Mouse (Mus musculus) midbrain, embryonic 12.5 days (tissue): ENCODE measurements around the gene Upp1. TPM values are rescaled to one million over a fixed set of nuclear protein-coding genes. Genes with fewer than 3 reads are reported as not detected.

Experiments used
- ATAC-seq: fragments of 200-750 bp; cut with Nextera tagmentation; 2 replicates; pipeline ENCODE4 v1.8.0; 2017; ENCODE audit warnings: low read depth, moderate TSS enrichment, moderate library complexity; ENCODE audit not compliant: low FRiP score
- H3K27ac ChIP-seq: fragments of 300-500 bp; sonication (generic); replicated peaks from 2 replicates; pipeline ENCODE4 v1.5.1; 2016; ENCODE audit warnings: mild to moderate bottlenecking
- H3K27me3 ChIP-seq: fragments of 300-500 bp; sonication (generic); 2 replicates; pipeline ENCODE4 v1.6.1; 2016; ENCODE audit warnings: mild to moderate bottlenecking
- H3K36me3 ChIP-seq: fragments of 300-500 bp; sonication (generic); 2 replicates; pipeline ENCODE4 v1.6.1; 2016
- H3K4me1 ChIP-seq: fragments of 300-500 bp; sonication (generic); 2 replicates; pipeline ENCODE4 v1.6.1; 2016
- H3K4me2 ChIP-seq: fragments of 300-500 bp; sonication (generic); replicated peaks from 2 replicates; pipeline ENCODE4 v1.6.1; 2016; ENCODE audit warnings: mild to moderate bottlenecking, moderate library complexity
- H3K4me3 ChIP-seq: fragments of 300-500 bp; sonication (generic); 2 replicates; pipeline ENCODE4 v1.5.1; 2016; ENCODE audit warnings: mild to moderate bottlenecking
- H3K9ac ChIP-seq: fragments of 300-500 bp; sonication (generic); replicated peaks from 2 replicates; pipeline ENCODE4 v1.6.1; 2016; ENCODE audit warnings: mild to moderate bottlenecking, moderate library complexity
- H3K9me3 ChIP-seq: fragments of 300-500 bp; sonication (generic); 2 replicates; pipeline ENCODE4 v1.6.1; 2016; ENCODE audit warnings: mild to moderate bottlenecking
- WGBS: fragments of 180-500 bp; shearing (Covaris S2); methylation state at CpG from one replicate; pipeline ENCODE4 v1.1.7; 2016; 5-methylcytosine and 5-hydroxymethylcytosine counted together
- polyA plus RNA-seq: library from polyadenylated mRNA; unstranded; fragments of >200 nt; fragmentation: Nextera tagmentation; extraction: Ambion mirVana; gene quantifications from 2 replicates; pipeline ENCODE4 v1.2.1, GENCODE M21; 2016

Gene Upp1
- 4.1 and 4.4 TPM in 2 replicates for polyA plus RNA-seq

GRCm38 (mm10) chr11:9118050-9118420 lies at the start of gene Upp1:
TSS of gene Upp1 (plus strand) at chr11:9118103.
- no peak for ATAC-seq
- H3K36me3 ChIP-seq, result no peaks in the 10 kb centered on the region
- H3K27ac ChIP-seq, result no peak within 1 kb of the TSS
- H3K9ac ChIP-seq, result peak within 1 kb of the TSS; percentile 50; the same call in 1 of the 2 replicates
- no peaks in the 10 kb centered on the region for H3K9me3 ChIP-seq
- WGBS, result 2% methylated on average over 7 of the region's 7 CpGs
- H3K4me1 ChIP-seq, result peaks cover 32% of the 10 kb centered on the region
- H3K4me3 ChIP-seq, result peak within 1 kb of the TSS; percentile 47
- peak within 1 kb of the TSS; percentile 98 for H3K4me2 ChIP-seq
- H3K27me3 ChIP-seq, result peaks cover 56% of the 10 kb centered on the region

GRCm38 (mm10) chr11:9076444-9076843 lies 41.5 kb upstream of the Upp1 start:
- H3K9me3 ChIP-seq, result no peaks in the 10 kb centered on the region
- H3K36me3 ChIP-seq, result no peaks in the 10 kb centered on the region
- H3K4me3 ChIP-seq, result no peak overlapping the region
- ATAC-seq, result no peak
- H3K4me1 ChIP-seq, result no peaks in the 10 kb centered on the region
- H3K4me2 ChIP-seq, result no peak overlapping the region
- 86% methylated on average over 3 of the region's 3 CpGs for WGBS
- no peaks in the 10 kb centered on the region for H3K27me3 ChIP-seq
- no peak overlapping the region for H3K27ac ChIP-seq
- no peak overlapping the region for H3K9ac ChIP-seq

- Histone ChIP-seq H3K9me3 (no peaks in the 10 kb centered on the region), H3K36me3 (no peaks in the 10 kb centered on the region), H3K27me3 (peaks cover 34% of the 10 kb centered on the region), H3K27ac (no peak overlapping the region), H3K4me2 (no peak overlapping the region), H3K4me3 (no peak overlapping the region), H3K9ac (no peak overlapping the region), H3K4me1 (peaks cover 16% of the 10 kb centered on the region)
- no peak for ATAC-seq
- 89% methylated on average over 2 of the region's 2 CpGs for WGBS
Observed at GRCm38 (mm10) chr11:9113189-9113588, 4.7 kb upstream of the Upp1 start.

GRCm38 (mm10) chr11:9115367-9116120 lies 2.4 kb upstream of the Upp1 start:
- WGBS, result 11% methylated on average over 9 of the region's 9 CpGs
- no peak overlapping the region for H3K9ac ChIP-seq
- no peaks in the 10 kb centered on the region for H3K9me3 ChIP-seq
- no peak overlapping the region for H3K27ac ChIP-seq
- no peak overlapping the region for H3K4me2 ChIP-seq
- H3K36me3 ChIP-seq, result no peaks in the 10 kb centered on the region
- peaks cover 32% of the 10 kb centered on the region for H3K4me1 ChIP-seq
- peaks cover 48% of the 10 kb centered on the region for H3K27me3 ChIP-seq
- no peak overlapping the region for H3K4me3 ChIP-seq
- ATAC-seq, result no peak

GRCm38 (mm10) chr11:9116121-9116520 lies 1.8 kb upstream of the Upp1 start:
- ATAC-seq, result no peak
- H3K4me2 ChIP-seq, result peak overlapping the region; percentile 28; the same call in 1 of the 2 replicates
- H3K27me3 ChIP-seq, result peaks cover 53% of the 10 kb centered on the region
- H3K4me3 ChIP-seq, result no peak overlapping the region
- peaks cover 32% of the 10 kb centered on the region for H3K4me1 ChIP-seq
- no peak overlapping the region for H3K27ac ChIP-seq
- no peak overlapping the region for H3K9ac ChIP-seq
- H3K9me3 ChIP-seq, result no peaks in the 10 kb centered on the region
- H3K36me3 ChIP-seq, result no peaks in the 10 kb centered on the region
- under 1% methylated on average over 10 of the region's 10 CpGs for WGBS

- H3K27ac ChIP-seq, result no peak overlapping the region
- no peak for ATAC-seq
- H3K27me3 ChIP-seq, result peaks cover 56% of the 10 kb centered on the region
- H3K9ac ChIP-seq, result no peak overlapping the region
- H3K4me2 ChIP-seq, result no peak overlapping the region; the same call in 1 of the 2 replicates
- H3K4me3 ChIP-seq, result no peak overlapping the region
- no peaks in the 10 kb centered on the region for H3K36me3 ChIP-seq
- no peaks in the 10 kb centered on the region for H3K9me3 ChIP-seq
- H3K4me1 ChIP-seq, result peaks cover 32% of the 10 kb centered on the region
- 5% methylated on average over 3 of the region's 3 CpGs for WGBS
Observed at GRCm38 (mm10) chr11:9116916-9117315, 987 bp upstream of the Upp1 start.

- no peaks in the 10 kb centered on the region for H3K9me3 ChIP-seq
- H3K27ac ChIP-seq, result no peak overlapping the region
- ATAC-seq, result peak; percentile 57
- H3K9ac ChIP-seq, result peak overlapping the region; percentile 50; the same call in 1 of the 2 replicates
- H3K36me3 ChIP-seq, result no peaks in the 10 kb centered on the region
- H3K4me2 ChIP-seq, result peak overlapping the region; percentile 98
- peaks cover 32% of the 10 kb centered on the region for H3K4me1 ChIP-seq
- peaks cover 56% of the 10 kb centered on the region for H3K27me3 ChIP-seq
- whole genome bisulfite sequencing, result 2% methylated on average over 13 of the region's 13 CpGs
- H3K4me3 ChIP-seq, result peak overlapping the region; percentile 47
Observed at GRCm38 (mm10) chr11:9117358-9118049, 399 bp upstream of the Upp1 start.

- peak; percentile 45 for ATAC-seq
- Histone ChIP-seq H3K36me3 (no peaks in the 10 kb centered on the region), H3K4me3 (peak overlapping the region; percentile 47), H3K4me1 (peaks cover 32% of the 10 kb centered on the region), H3K4me2 (peak overlapping the region; percentile 98), H3K9ac (peak overlapping the region; percentile 50; the same call in 1 of the 2 replicates), H3K27ac (no peak overlapping the region), H3K27me3 (peaks cover 56% of the 10 kb centered on the region), H3K9me3 (no peaks in the 10 kb centered on the region)
- under 1% methylated on average over 40 of the region's 40 CpGs for WGBS
Observed at GRCm38 (mm10) chr11:9118421-9119121, 668 bp downstream of the Upp1 start.

GRCm38 (mm10) chr11:9119231-9120020 lies 1.5 kb downstream of the Upp1 start:
- peak overlapping the region; percentile 98 for H3K4me2 ChIP-seq
- H3K9me3 ChIP-seq, result no peaks in the 10 kb centered on the region
- peak; percentile 53 for ATAC-seq
- no peaks in the 10 kb centered on the region for H3K36me3 ChIP-seq
- H3K4me1 ChIP-seq, result peaks cover 32% of the 10 kb centered on the region
- peak overlapping the region; percentile 50; the same call in 1 of the 2 replicates for H3K9ac ChIP-seq
- peaks cover 52% of the 10 kb centered on the region for H3K27me3 ChIP-seq
- H3K27ac ChIP-seq, result no peak overlapping the region
- WGBS, result 4% methylated on average over 22 of the region's 22 CpGs
- peak overlapping the region; percentile 47 for H3K4me3 ChIP-seq

- Histone ChIP-seq H3K4me1 (peaks cover 25% of the 10 kb centered on the region), H3K27ac (no peak overlapping the region), H3K9me3 (no peaks in the 10 kb centered on the region), H3K9ac (no peak overlapping the region), H3K36me3 (no peaks in the 10 kb centered on the region), H3K4me3 (no peak overlapping the region), H3K4me2 (no peak overlapping the region), H3K27me3 (peaks cover 31% of the 10 kb centered on the region)
- ATAC-seq, result no peak
- WGBS, result 73% methylated on average over 4 of the region's 4 CpGs
Observed at GRCm38 (mm10) chr11:9122315-9122714, 4.4 kb downstream of the Upp1 start.

GRCm38 (mm10) chr11:9126373-9127107 lies 8.6 kb downstream of the Upp1 start:
- no peaks in the 10 kb centered on the region for H3K36me3 ChIP-seq
- no peak for ATAC-seq
- no peak overlapping the region for H3K4me2 ChIP-seq
- H3K27ac ChIP-seq, result no peak overlapping the region
- 78% methylated on average over 5 of the region's 5 CpGs for WGBS
- H3K9me3 ChIP-seq, result no peaks in the 10 kb centered on the region
- no peaks in the 10 kb centered on the region for H3K27me3 ChIP-seq
- no peak overlapping the region for H3K9ac ChIP-seq
- H3K4me1 ChIP-seq, result no peaks in the 10 kb centered on the region
- H3K4me3 ChIP-seq, result no peak overlapping the region
